Mouse (Mus musculus): ENCODE measurements around the gene Mfsd6. TPM values are rescaled to one million over a fixed set of nuclear protein-coding genes. Genes with fewer than 3 reads are reported as not detected.

Mfsd6 gene
- 13.6 and 17.1 TPM in 2 replicates for polyA plus RNA-seq (2014; fragmentation: Nextera tagmentation; extraction: Ambion mirVana)

DNA sequence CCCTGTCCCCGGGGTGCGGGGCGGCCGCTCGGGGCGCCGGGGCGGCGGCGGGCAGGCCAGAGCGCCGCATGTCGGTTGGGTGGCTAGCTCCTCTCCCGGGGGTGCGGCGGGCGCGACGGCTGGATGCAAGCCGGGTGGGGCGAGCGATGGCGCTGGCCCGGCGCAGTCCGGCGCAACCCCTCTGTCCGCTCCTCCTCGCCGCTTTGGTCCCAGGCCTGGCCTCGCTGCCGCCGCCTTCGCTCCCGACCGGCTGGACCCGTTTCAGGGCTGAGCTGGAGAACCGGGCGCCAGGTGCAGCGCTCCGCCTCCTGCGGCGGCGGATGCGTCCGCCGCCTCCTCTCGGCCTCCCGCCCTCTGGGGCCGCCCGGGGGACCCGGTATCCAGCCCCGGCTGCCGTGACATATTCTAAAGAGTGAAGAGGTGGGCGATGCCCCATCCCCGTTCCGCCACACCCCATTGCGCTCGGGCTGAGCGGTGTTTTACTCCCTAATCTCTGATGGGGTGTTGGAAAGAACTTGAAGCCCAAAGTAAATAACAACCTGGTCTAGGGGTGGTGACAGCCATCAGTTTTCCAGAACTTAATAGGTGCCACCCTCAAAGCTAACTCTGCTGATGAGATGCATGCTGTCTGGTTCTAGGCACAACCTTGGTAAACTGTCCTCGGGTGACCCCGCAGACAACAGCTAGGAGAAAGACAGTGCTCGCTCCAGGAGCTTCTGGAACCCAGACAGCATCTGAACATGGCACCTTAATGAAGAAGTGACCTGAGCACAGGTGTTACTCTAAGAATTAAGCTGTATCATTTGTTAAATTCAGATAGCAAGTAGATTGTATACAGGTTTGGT, at the start of gene Mfsd6:
TSS of gene Mfsd6 (minus strand) at position 407 of the 845 bp plus-strand sequence.
- 2% methylated on average over 41 of the region's 63 CpGs for WGBS
- peak within 1 kb of the TSS; percentile 80 for H3K4me2 ChIP-seq (ENCODE audit: low read depth, low read length)

GRCm38 (mm10) chr1:52765176-52766111, 38.2 kb upstream of the Mfsd6 start:
- 79% methylated on average over 7 of the region's 7 CpGs for WGBS

More for the DNA sequence above, at the start of gene Mfsd6:
- Histone ChIP-seq H3K36me3 (ENCODE audit: control insufficient read depth, insufficient read depth, low read length) (no peaks in the 10 kb centered on the region), H3K9me3 (ENCODE audit: control insufficient read depth, low read length) (no peaks in the 10 kb centered on the region), H3K4me3 (ENCODE audit: low read depth, low read length) (peak within 1 kb of the TSS; percentile 90), H3K27ac (ENCODE audit: low read depth, low read length) (peak within 1 kb of the TSS; percentile 95), H3K27me3 (ENCODE audit: control insufficient read depth, insufficient read depth, low read length) (no peaks in the 10 kb centered on the region), H3K9ac (replicated peaks; ENCODE audit: low read depth, low read length) (peak within 1 kb of the TSS; percentile 97), H3K4me1 (ENCODE audit: control insufficient read depth, insufficient read depth, low read length) (no peaks in the 10 kb centered on the region)
- ATAC-seq (ENCODE audit: low read depth) = peak; percentile 75

GRCm38 (mm10) chr1:52763894-52764809, 36.9 kb upstream of the Mfsd6 start:
- Histone ChIP-seq H3K4me3 (ENCODE audit: low read depth, low read length) (no peak overlapping the region), H3K4me1 (ENCODE audit: control insufficient read depth, insufficient read depth, low read length) (no peaks in the 10 kb centered on the region), H3K4me2 (ENCODE audit: low read depth, low read length) (no peak overlapping the region), H3K27ac (ENCODE audit: low read depth, low read length) (no peak overlapping the region), H3K9me3 (ENCODE audit: control insufficient read depth, low read length) (no peaks in the 10 kb centered on the region), H3K9ac (replicated peaks; ENCODE audit: low read depth, low read length) (no peak overlapping the region), H3K36me3 (ENCODE audit: control insufficient read depth, insufficient read depth, low read length) (no peaks in the 10 kb centered on the region), H3K27me3 (ENCODE audit: control insufficient read depth, insufficient read depth, low read length) (no peaks in the 10 kb centered on the region)
- 72% methylated on average over 4 of the region's 4 CpGs for WGBS
- ATAC-seq (ENCODE audit: low read depth) = no peak

More at GRCm38 (mm10) chr1:52765176-52766111, 38.2 kb upstream of the Mfsd6 start:
- H3K4me2 ChIP-seq (ENCODE audit: low read depth, low read length) = no peak overlapping the region
- no peaks in the 10 kb centered on the region for H3K9me3 ChIP-seq (ENCODE audit: control insufficient read depth, low read length)
- H3K27ac ChIP-seq (ENCODE audit: low read depth, low read length) = no peak overlapping the region
- no peaks in the 10 kb centered on the region for H3K4me1 ChIP-seq (ENCODE audit: control insufficient read depth, insufficient read depth, low read length)
- no peaks in the 10 kb centered on the region for H3K36me3 ChIP-seq (ENCODE audit: control insufficient read depth, insufficient read depth, low read length)
- H3K9ac ChIP-seq (replicated peaks; ENCODE audit: low read depth, low read length) = no peak overlapping the region
- H3K27me3 ChIP-seq (ENCODE audit: control insufficient read depth, insufficient read depth, low read length) = no peaks in the 10 kb centered on the region
- ATAC-seq (ENCODE audit: low read depth) = no peak
- H3K4me3 ChIP-seq (ENCODE audit: low read depth, low read length) = no peak overlapping the region

DNA sequence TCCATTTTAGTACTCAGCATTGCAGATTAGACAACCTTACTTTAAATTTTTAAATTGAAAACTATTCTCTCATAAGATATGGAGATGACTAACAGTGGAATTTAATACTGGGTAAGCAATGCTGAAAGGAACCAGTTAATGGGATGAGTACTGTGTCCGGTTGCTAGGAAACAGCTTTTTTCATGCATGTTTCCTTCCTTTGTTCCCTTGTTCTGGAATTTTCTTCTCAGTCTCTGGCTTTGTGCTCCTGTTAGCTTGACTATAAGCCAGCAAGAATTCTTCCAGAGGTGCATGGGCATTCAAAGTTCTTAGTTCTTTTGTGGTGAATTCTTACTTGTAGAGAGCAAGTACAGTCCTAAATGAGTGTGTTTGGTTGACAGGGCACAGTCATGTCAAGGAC, 30.9 kb upstream of the Mfsd6 start:
- 41% methylated on average over 1 of the region's 1 CpGs for WGBS
- Histone ChIP-seq H3K9ac (replicated peaks; ENCODE audit: low read depth, low read length) (no peak overlapping the region), H3K4me2 (ENCODE audit: low read depth, low read length) (no peak overlapping the region), H3K27me3 (ENCODE audit: control insufficient read depth, insufficient read depth, low read length) (no peaks in the 10 kb centered on the region), H3K27ac (ENCODE audit: low read depth, low read length) (no peak overlapping the region), H3K9me3 (ENCODE audit: control insufficient read depth, low read length) (no peaks in the 10 kb centered on the region), H3K4me3 (ENCODE audit: low read depth, low read length) (no peak overlapping the region), H3K4me1 (ENCODE audit: control insufficient read depth, insufficient read depth, low read length) (no peaks in the 10 kb centered on the region), H3K36me3 (ENCODE audit: control insufficient read depth, insufficient read depth, low read length) (no peaks in the 10 kb centered on the region)
- no peak for ATAC-seq (ENCODE audit: low read depth)

GRCm38 (mm10) chr1:52754331-52754730, 27.1 kb upstream of the Mfsd6 start:
- Histone ChIP-seq H3K4me3 (ENCODE audit: low read depth, low read length) (no peak overlapping the region), H3K9me3 (ENCODE audit: control insufficient read depth, low read length) (no peaks in the 10 kb centered on the region), H3K27ac (ENCODE audit: low read depth, low read length) (no peak overlapping the region), H3K27me3 (ENCODE audit: control insufficient read depth, insufficient read depth, low read length) (no peaks in the 10 kb centered on the region), H3K4me2 (ENCODE audit: low read depth, low read length) (no peak overlapping the region), H3K4me1 (ENCODE audit: control insufficient read depth, insufficient read depth, low read length) (no peaks in the 10 kb centered on the region), H3K36me3 (ENCODE audit: control insufficient read depth, insufficient read depth, low read length) (no peaks in the 10 kb centered on the region), H3K9ac (replicated peaks; ENCODE audit: low read depth, low read length) (no peak overlapping the region)
- WGBS = 96% methylated on average over 1 of the region's 1 CpGs
- no peak for ATAC-seq (ENCODE audit: low read depth)

DNA sequence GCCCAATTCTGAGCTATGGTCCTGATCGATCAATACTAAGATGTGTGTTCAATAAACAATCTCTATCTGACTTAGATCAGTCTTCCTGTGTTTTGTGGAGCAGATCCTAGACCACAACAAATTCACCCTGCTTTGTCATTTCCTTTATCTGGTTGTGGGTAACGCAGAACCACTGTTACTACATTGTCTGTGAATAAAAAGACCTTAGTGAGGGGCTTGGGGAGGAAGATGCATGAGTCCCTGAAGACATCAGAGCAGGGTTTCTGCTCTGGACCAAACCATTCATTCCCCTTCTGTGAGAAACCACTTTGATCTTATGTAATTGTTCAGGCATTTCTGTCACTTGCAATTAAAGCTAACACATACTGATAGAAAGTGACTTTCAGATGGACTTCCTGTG, 26.6 kb upstream of the Mfsd6 start:
- H3K4me2 ChIP-seq (ENCODE audit: low read depth, low read length) = no peak overlapping the region
- H3K4me3 ChIP-seq (ENCODE audit: low read depth, low read length) = no peak overlapping the region
- H3K27me3 ChIP-seq (ENCODE audit: control insufficient read depth, insufficient read depth, low read length) = no peaks in the 10 kb centered on the region
- no peak for ATAC-seq (ENCODE audit: low read depth)
- H3K9me3 ChIP-seq (ENCODE audit: control insufficient read depth, low read length) = no peaks in the 10 kb centered on the region
- no peak overlapping the region for H3K27ac ChIP-seq (ENCODE audit: low read depth, low read length)
- H3K36me3 ChIP-seq (ENCODE audit: control insufficient read depth, insufficient read depth, low read length) = no peaks in the 10 kb centered on the region
- WGBS = 90% methylated on average over 2 of the region's 2 CpGs
- H3K9ac ChIP-seq (replicated peaks; ENCODE audit: low read depth, low read length) = no peak overlapping the region
- H3K4me1 ChIP-seq (ENCODE audit: control insufficient read depth, insufficient read depth, low read length) = no peaks in the 10 kb centered on the region

GRCm38 (mm10) chr1:52752706-52753105, 25.4 kb upstream of the Mfsd6 start:
- no peaks in the 10 kb centered on the region for H3K9me3 ChIP-seq (ENCODE audit: control insufficient read depth, low read length)
- no peak for ATAC-seq (ENCODE audit: low read depth)
- H3K9ac ChIP-seq (replicated peaks; ENCODE audit: low read depth, low read length) = no peak overlapping the region
- no peak overlapping the region for H3K27ac ChIP-seq (ENCODE audit: low read depth, low read length)
- no peak overlapping the region for H3K4me3 ChIP-seq (ENCODE audit: low read depth, low read length)
- no peak overlapping the region for H3K4me2 ChIP-seq (ENCODE audit: low read depth, low read length)
- no peaks in the 10 kb centered on the region for H3K4me1 ChIP-seq (ENCODE audit: control insufficient read depth, insufficient read depth, low read length)
- WGBS = 82% methylated on average over 3 of the region's 3 CpGs
- no peaks in the 10 kb centered on the region for H3K36me3 ChIP-seq (ENCODE audit: control insufficient read depth, insufficient read depth, low read length)
- H3K27me3 ChIP-seq (ENCODE audit: control insufficient read depth, insufficient read depth, low read length) = no peaks in the 10 kb centered on the region

DNA sequence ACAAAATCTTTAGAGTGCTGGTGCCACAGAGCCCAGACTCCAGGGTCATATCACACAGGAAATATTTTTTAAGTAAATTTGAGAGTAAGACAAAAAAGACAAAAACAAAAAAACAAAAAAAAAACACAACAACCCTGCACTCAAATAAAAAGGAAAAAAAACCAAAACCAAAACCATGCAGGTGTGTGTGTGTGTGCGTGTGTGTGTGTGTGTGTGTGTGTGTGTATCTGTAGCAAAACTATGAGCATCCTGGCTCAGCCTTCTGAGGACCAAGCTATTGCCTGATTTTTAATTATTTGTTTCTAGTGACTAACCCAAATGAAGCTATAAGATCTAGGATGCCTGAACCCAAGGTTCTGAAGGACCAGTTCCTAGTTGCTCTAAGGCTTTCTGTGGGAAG, 24.4 kb upstream of the Mfsd6 start:
- no peak overlapping the region for H3K9ac ChIP-seq (replicated peaks; ENCODE audit: low read depth, low read length)
- WGBS = 84% methylated on average over 1 of the region's 1 CpGs
- no peak for ATAC-seq (ENCODE audit: low read depth)

More for the DNA sequence above, 24.4 kb upstream of the Mfsd6 start:
- Histone ChIP-seq H3K4me1 (ENCODE audit: control insufficient read depth, insufficient read depth, low read length) (no peaks in the 10 kb centered on the region), H3K4me2 (ENCODE audit: low read depth, low read length) (no peak overlapping the region), H3K4me3 (ENCODE audit: low read depth, low read length) (no peak overlapping the region), H3K9me3 (ENCODE audit: control insufficient read depth, low read length) (no peaks in the 10 kb centered on the region), H3K27ac (ENCODE audit: low read depth, low read length) (no peak overlapping the region), H3K27me3 (ENCODE audit: control insufficient read depth, insufficient read depth, low read length) (no peaks in the 10 kb centered on the region), H3K36me3 (ENCODE audit: control insufficient read depth, insufficient read depth, low read length) (no peaks in the 10 kb centered on the region)

Measured in neural tube, embryonic 14.5 days (tissue).